Mouse (Mus musculus) embryonic facial prominence, embryonic 14.5 days (tissue): Measurements from ENCODE around the gene Glis1. TPM values are rescaled to one million over a fixed set of nuclear protein-coding genes. Genes with fewer than 3 reads are reported as not detected.
A peak's percentile ranks its signal among the peaks of the same experiment; 100 is the strongest.

ENCODE experiments used
- ATAC-seq: fragments of 200-750 bp; cut with Nextera tagmentation; 2 replicates; pipeline ENCODE4 v1.8.0; 2017; ENCODE audit warnings: low read depth, moderate number of reproducible peaks, moderate TSS enrichment
- DNase-seq: peaks from one replicate; pipeline ENCODE4 v3.0.0-alpha.2; 2015; ENCODE audit warnings: low spot score
- H3K27ac ChIP-seq: fragments of 300-500 bp; sonication (generic); replicated peaks from 2 replicates; pipeline ENCODE4 v1.5.1; 2014; ENCODE audit warnings: low read depth, mild to moderate bottlenecking, low read length, moderate library complexity
- H3K27me3 ChIP-seq: fragments of 300-500 bp; sonication (generic); replicated peaks from 2 replicates; pipeline ENCODE4 v1.6.1; 2014; ENCODE audit warnings: low read length; ENCODE audit not compliant: control insufficient read depth, insufficient read depth
- H3K36me3 ChIP-seq: fragments of 300-500 bp; sonication (generic); 2 replicates; pipeline ENCODE4 v1.6.1; 2014; ENCODE audit warnings: low read length, mixed read lengths; ENCODE audit not compliant: control insufficient read depth, insufficient read depth
- H3K4me1 ChIP-seq: fragments of 300-500 bp; sonication (generic); 2 replicates; pipeline ENCODE4 v1.6.1; 2014; ENCODE audit warnings: antibody characterized with exemption, low read length; ENCODE audit not compliant: control insufficient read depth, insufficient read depth
- H3K4me2 ChIP-seq: fragments of 300-500 bp; sonication (generic); 2 replicates; pipeline ENCODE4 v1.6.1; 2014; ENCODE audit warnings: low read depth, mild to moderate bottlenecking, low read length, moderate library complexity, mixed read lengths
- H3K4me3 ChIP-seq: fragments of 300-500 bp; sonication (generic); 2 replicates; pipeline ENCODE4 v1.5.1; 2014; ENCODE audit warnings: low read depth, mild to moderate bottlenecking, low read length
- H3K9ac ChIP-seq: fragments of 300-500 bp; sonication (generic); 2 replicates; pipeline ENCODE4 v1.6.1; 2014; ENCODE audit warnings: low read depth, mild to moderate bottlenecking, low read length, moderate library complexity, mixed read lengths
- H3K9me3 ChIP-seq: fragments of 300-500 bp; sonication (generic); 2 replicates; pipeline ENCODE4 v1.6.1; 2016; ENCODE audit warnings: low read length; ENCODE audit not compliant: control insufficient read depth
- WGBS: fragments of 180-500 bp; shearing (Covaris S2); extraction: QIAGEN DNeasy Blood & Tissue Kit; methylation state at CpG from one replicate; pipeline ENCODE4 v1.1.7; 2014; 5-methylcytosine and 5-hydroxymethylcytosine counted together
- polyA plus RNA-seq: library from polyadenylated mRNA; unstranded; fragments of >200 nt; fragmentation: Nextera tagmentation; extraction: Ambion mirVana; gene quantifications from 2 replicates; pipeline ENCODE4 v1.2.1, GENCODE M21; 2014

Gene Glis1
- polyA plus RNA-seq, 1 experiment from 2014 or later, result 10.8 TPM

DNA sequence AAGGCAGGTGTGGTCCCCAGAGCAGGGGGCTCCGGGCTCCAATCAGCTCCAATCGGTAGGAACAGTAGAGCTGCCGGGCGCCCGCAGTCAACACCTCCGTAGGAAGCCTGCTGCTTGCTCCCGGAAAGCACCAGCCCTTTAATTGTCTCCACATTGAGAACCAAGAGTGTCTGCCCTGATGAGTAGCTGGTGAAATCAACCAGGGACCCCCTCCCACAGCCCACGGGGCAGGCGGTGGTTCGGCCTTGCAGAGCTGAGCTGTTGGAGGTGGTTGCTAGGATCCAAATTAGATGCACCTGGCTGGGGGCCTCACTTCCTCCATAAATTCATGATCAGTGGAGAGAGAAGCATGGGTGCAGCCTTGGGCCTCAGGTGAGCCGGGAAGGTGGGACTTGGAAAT lies 146.5 kb downstream of the Glis1 start:
- Histone ChIP-seq H3K4me2 (no peak overlapping the region), H3K4me3 (no peak overlapping the region), H3K27ac (no peak overlapping the region), H3K27me3 (no peaks in the 10 kb centered on the region), H3K4me1 (peaks cover 19% of the 10 kb centered on the region), H3K9ac (no peak overlapping the region), H3K9me3 (no peaks in the 10 kb centered on the region), H3K36me3 (no peaks in the 10 kb centered on the region)
- ATAC-seq (no peak), DNase-seq (no peak)
- WGBS, result 38% methylated on average over 8 of the region's 11 CpGs

GRCm38 (mm10) chr4:107586391-107586790 lies 152.0 kb downstream of the Glis1 start:
- WGBS, result 55% methylated on average over 5 of the region's 5 CpGs

DNA sequence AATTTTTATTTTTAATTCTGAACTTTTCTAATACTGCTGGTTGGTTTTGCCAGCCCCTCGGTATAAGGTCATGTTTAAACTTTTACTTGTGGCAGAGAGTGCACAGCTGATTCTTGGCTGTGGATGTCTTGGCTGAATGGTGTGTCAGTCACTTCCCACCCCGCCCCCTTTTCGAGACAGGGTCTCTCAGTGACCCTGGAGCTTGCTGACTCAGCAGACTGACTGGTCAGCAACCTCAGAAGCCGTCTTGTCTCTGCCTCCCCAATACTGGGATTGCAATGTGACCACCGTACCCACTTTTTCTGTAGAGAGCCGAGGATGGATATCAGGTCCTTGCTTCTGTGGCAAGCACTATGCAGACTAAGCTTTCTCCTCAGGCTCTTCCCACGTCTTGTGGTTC lies 154.2 kb downstream of the Glis1 start:
- ATAC-seq, result no peak

More at GRCm38 (mm10) chr4:107586391-107586790, 152.0 kb downstream of the Glis1 start:
- Histone ChIP-seq H3K27ac (no peak overlapping the region), H3K36me3 (no peaks in the 10 kb centered on the region), H3K4me1 (peaks cover 20% of the 10 kb centered on the region; the same call in 1 of the 2 replicates), H3K9ac (no peak overlapping the region), H3K4me2 (no peak overlapping the region), H3K4me3 (no peak overlapping the region), H3K27me3 (no peaks in the 10 kb centered on the region), H3K9me3 (no peaks in the 10 kb centered on the region)
- no peak for DNase-seq
- ATAC-seq, result no peak

DNA sequence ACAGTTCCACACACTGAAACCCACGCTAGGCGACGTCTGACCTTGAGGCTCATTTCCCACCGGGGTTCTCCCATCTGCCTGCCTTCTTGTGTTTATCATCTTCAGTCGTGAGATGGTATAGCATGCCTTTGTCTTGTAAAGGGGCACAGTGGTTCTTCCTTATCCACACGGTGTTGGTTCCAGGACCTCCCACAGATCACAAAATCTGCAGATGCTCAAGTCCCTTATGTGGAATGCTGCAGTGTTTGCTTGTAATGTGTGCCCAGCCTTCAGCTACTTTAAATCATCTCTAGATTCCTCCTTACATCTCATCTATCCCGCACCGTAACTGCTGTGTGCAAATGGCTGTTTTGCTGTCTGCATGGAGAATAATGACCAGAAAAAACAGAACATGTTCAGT lies 154.7 kb downstream of the Glis1 start:
- ATAC-seq (no peak), DNase-seq (no peak)
- Histone ChIP-seq H3K27ac (no peak overlapping the region), H3K27me3 (no peaks in the 10 kb centered on the region), H3K4me1 (peaks cover 20% of the 10 kb centered on the region; the same call in 1 of the 2 replicates), H3K4me2 (no peak overlapping the region), H3K4me3 (no peak overlapping the region), H3K9ac (no peak overlapping the region), H3K36me3 (no peaks in the 10 kb centered on the region), H3K9me3 (no peaks in the 10 kb centered on the region)
- 66% methylated on average over 8 of the region's 8 CpGs for WGBS

More for the DNA sequence above, 154.2 kb downstream of the Glis1 start:
- no peak overlapping the region for H3K27ac ChIP-seq
- no peak overlapping the region for H3K4me3 ChIP-seq
- H3K9ac ChIP-seq, result no peak overlapping the region
- no peaks in the 10 kb centered on the region for H3K9me3 ChIP-seq
- DNase-seq, result no peak
- H3K27me3 ChIP-seq, result no peaks in the 10 kb centered on the region
- H3K36me3 ChIP-seq, result no peaks in the 10 kb centered on the region
- 75% methylated on average over 7 of the region's 7 CpGs for WGBS
- no peak overlapping the region for H3K4me2 ChIP-seq
- H3K4me1 ChIP-seq, result peaks cover 20% of the 10 kb centered on the region; the same call in 1 of the 2 replicates

- H3K27me3 ChIP-seq, result no peaks in the 10 kb centered on the region
- WGBS, result 57% methylated on average over 14 of the region's 14 CpGs
- H3K4me2 ChIP-seq, result no peak overlapping the region
- H3K9me3 ChIP-seq, result no peaks in the 10 kb centered on the region
- H3K9ac ChIP-seq, result no peak overlapping the region
- 0 out of 2 replicates have a peak overlapping the region, but pooled peaks have one; percentile 52 for H3K27ac ChIP-seq
- no peaks in the 10 kb centered on the region for H3K36me3 ChIP-seq
- DNase-seq (peak; percentile 63), ATAC-seq (peak; percentile 76)
- peaks cover 20% of the 10 kb centered on the region; the same call in 1 of the 2 replicates for H3K4me1 ChIP-seq
- H3K4me3 ChIP-seq, result no peak overlapping the region
These were observed 156.6 kb downstream of the Glis1 start for GRCm38 (mm10) chr4:107590805-107591534.

- Histone ChIP-seq H3K9ac (no peak overlapping the region), H3K9me3 (no peaks in the 10 kb centered on the region), H3K36me3 (no peaks in the 10 kb centered on the region), H3K27me3 (no peaks in the 10 kb centered on the region), H3K4me3 (no peak overlapping the region), H3K4me2 (no peak overlapping the region), H3K27ac (no peak overlapping the region), H3K4me1 (peaks cover 34% of the 10 kb centered on the region)
- no peak for DNase-seq
- ATAC-seq, result no peak
- WGBS, result 82% methylated on average over 4 of the region's 4 CpGs
These were observed 159.0 kb downstream of the Glis1 start for GRCm38 (mm10) chr4:107593426-107593825.

GRCm38 (mm10) chr4:107597226-107597897 lies 163.0 kb downstream of the Glis1 start:
- Histone ChIP-seq H3K4me2 (peak overlapping the region; percentile 12; the same call in 1 of the 2 replicates), H3K4me3 (no peak overlapping the region), H3K9ac (no peak overlapping the region), H3K4me1 (peaks cover 18% of the 10 kb centered on the region), H3K36me3 (no peaks in the 10 kb centered on the region), H3K27me3 (no peaks in the 10 kb centered on the region), H3K27ac (peak overlapping the region; percentile 55), H3K9me3 (no peaks in the 10 kb centered on the region)
- DNase-seq (no peak), ATAC-seq (no peak)
- WGBS, result 26% methylated on average over 9 of the region's 9 CpGs

DNA sequence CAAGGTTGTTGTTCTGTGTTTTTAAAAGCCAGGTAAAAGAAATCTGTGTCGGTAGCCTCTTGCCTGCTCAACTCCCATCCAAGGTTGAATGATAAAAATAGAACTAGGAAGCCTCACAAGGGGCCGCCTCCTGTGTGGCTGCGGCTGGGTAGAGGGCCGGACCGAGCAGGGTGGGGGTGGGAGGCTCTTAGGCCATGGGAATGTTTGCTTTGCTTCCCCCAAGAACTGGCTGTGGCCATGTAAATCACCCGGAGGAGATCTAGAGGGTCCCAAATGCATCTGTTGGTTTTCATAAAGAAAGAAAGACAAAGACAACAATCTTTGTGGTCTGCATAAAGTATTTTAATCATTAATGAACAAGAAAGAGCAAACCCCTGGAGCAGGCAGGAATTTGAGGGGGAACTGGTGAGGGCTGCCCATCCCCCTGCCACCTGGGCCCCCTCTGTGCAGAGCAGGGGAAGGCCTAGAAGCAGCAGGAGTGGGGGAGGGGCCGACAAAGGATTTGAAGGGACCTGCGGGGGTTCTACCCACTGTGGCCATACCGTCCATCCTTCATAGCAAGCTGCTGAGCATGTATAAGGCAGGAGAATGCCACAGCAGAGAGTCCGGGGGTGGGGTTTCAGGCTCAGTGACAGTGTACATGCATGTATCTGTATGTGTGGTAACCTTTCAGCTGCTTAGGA lies 163.6 kb downstream of the Glis1 start:
- Histone ChIP-seq H3K27ac (peak overlapping the region; percentile 55), H3K4me2 (peak overlapping the region; percentile 12; the same call in 1 of the 2 replicates), H3K9ac (0 out of 2 replicates have a peak overlapping the region, but pooled peaks have one; percentile 6), H3K27me3 (no peaks in the 10 kb centered on the region), H3K4me1 (peaks cover 18% of the 10 kb centered on the region), H3K9me3 (no peaks in the 10 kb centered on the region), H3K36me3 (no peaks in the 10 kb centered on the region), H3K4me3 (no peak overlapping the region)
- WGBS, result 6% methylated on average over 10 of the region's 10 CpGs
- DNase-seq, result peak; percentile 46
- ATAC-seq, result peak; percentile 61; the same call in 1 of the 2 replicates
